Mouse (Mus musculus): ENCODE measurements around the gene Pgghg.

- TF ChIP-seq CTCF (IDR thresholded peaks at IDR 0.05; ENCODE audit: borderline replicate concordance, control insufficient read depth, extremely low read depth, insufficient read depth, low read length, poor library complexity) (no peak), POLR2A (IDR thresholded peaks at IDR 0.05; ENCODE audit: control insufficient read depth, extremely low read depth, insufficient read depth, low read length, poor library complexity) (no peak)
These were observed 43.3 kb upstream of the Pgghg start for GRCm38 (mm10) chr7:140897863-140898262.
